Mouse (Mus musculus): ENCODE measurements around the gene Cltb. TPM values are rescaled to one million over a fixed set of nuclear protein-coding genes. Genes with fewer than 3 reads are reported as not detected.
"Not testable (repeated sequence)": the region's sequence is repeated elsewhere in the genome, so short reads cannot be mapped to it uniquely, and the experiment has no call there.

The Cltb gene
- total and polyA plus RNA-seq, 2 experiments from 2014 or later = 224 to 278 TPM

DNA sequence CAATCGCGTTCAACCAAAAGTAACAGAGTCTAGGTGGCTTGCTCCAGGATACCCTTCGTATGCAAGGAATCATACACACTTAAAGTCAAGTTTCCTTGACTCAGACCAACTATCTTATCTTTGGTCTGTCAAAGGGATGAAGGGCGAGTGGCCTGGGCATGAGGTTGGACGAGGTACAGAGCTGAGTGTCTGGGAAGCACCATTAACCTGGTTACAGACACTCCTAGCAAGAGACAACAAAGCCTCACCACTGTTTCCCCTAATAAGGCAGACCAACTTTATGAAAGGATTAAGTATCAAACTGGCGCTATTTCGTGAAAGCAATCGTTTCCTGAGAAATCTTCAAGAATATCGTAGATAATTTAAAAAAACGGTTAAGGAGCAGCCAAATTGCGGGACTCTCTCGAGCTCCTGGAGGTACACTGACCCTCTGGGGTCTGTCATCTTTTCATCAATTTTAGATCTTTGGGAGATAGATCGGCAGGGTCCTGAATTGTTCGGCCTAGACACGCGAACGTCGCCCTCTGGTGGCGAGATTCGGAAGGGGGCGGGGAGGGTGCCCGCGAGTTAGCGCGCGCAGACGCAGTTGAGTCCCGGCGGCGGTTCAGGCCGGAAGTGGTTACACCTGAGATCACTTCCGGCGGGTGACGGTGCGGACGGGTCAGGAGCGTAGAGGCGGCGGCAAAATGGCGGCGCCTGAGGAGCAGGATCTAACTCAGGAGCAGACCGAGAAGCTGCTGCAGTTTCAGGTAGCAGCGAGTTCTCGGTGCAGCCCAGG is 10.2 kb upstream of the Cltb start, which contains the start of gene Faf2:
TSS of gene Faf2 (plus strand) at position 630 of the 778 bp plus-strand sequence.
- peak; percentile 99 for TF ChIP-seq CTCF (IDR thresholded peaks at IDR 0.05; ENCODE audit: low read depth)
- Histone ChIP-seq H3K36me3 (ENCODE audit: insufficient read depth) (no peaks in the 10 kb centered on the region), H3K4me1 (ENCODE audit: insufficient read depth) (peaks cover 3% of the 10 kb centered on the region; the same call in 1 of the 2 replicates), H3K27me3 (ENCODE audit: insufficient read depth, low read length) (peaks cover 3% of the 10 kb centered on the region; the same call in 1 of the 2 replicates), H3K9ac (peak within 1 kb of the TSS; percentile 83), H3K4me3 (ENCODE audit: low read depth, low read length) (peak within 1 kb of the TSS; percentile 88), H3K4me2 (ENCODE audit: low read depth) (peak within 1 kb of the TSS; percentile 67), H3K27ac (ENCODE audit: low read depth, low read length) (peak within 1 kb of the TSS; percentile 86), H3K9me3 (ENCODE audit: low read length) (no peaks in the 10 kb centered on the region)
- DNase-seq = peak; percentile 99
- ATAC-seq = peak; percentile 100
- WGBS = 11% methylated on average over 43 of the region's 44 CpGs

- TF ChIP-seq CTCF (IDR thresholded peaks at IDR 0.05; ENCODE audit: low read depth) = 0 out of 2 replicates have a peak, but pooled peaks have one; percentile 39
- H3K9ac ChIP-seq = no peak overlapping the region
- ATAC-seq (no peak), DNase-seq (no peak)
- H3K4me1 ChIP-seq (ENCODE audit: insufficient read depth) = no peaks in the 10 kb centered on the region
- 65% methylated on average over 6 of the region's 6 CpGs for WGBS
- no peak overlapping the region for H3K27ac ChIP-seq (ENCODE audit: low read depth, low read length)
- H3K4me2 ChIP-seq (ENCODE audit: low read depth) = no peak overlapping the region
- no peaks in the 10 kb centered on the region for H3K36me3 ChIP-seq (ENCODE audit: insufficient read depth)
- peaks cover 3% of the 10 kb centered on the region; the same call in 1 of the 2 replicates for H3K27me3 ChIP-seq (ENCODE audit: insufficient read depth, low read length)
- H3K9me3 ChIP-seq (ENCODE audit: low read length) = no peaks in the 10 kb centered on the region
- H3K4me3 ChIP-seq (ENCODE audit: low read depth, low read length) = no peak overlapping the region
These were observed 5.9 kb upstream of the Cltb start for GRCm38 (mm10) chr13:54616998-54617397.

GRCm38 (mm10) chr13:54616307-54616706 is 5.2 kb upstream of the Cltb start:
- Histone ChIP-seq H3K9me3 (ENCODE audit: low read length) (no peaks in the 10 kb centered on the region), H3K36me3 (ENCODE audit: insufficient read depth) (no peaks in the 10 kb centered on the region), H3K4me3 (ENCODE audit: low read depth, low read length) (no peak overlapping the region), H3K27me3 (ENCODE audit: insufficient read depth, low read length) (peaks cover 3% of the 10 kb centered on the region; the same call in 1 of the 2 replicates), H3K27ac (ENCODE audit: low read depth, low read length) (no peak overlapping the region), H3K9ac (no peak overlapping the region), H3K4me2 (ENCODE audit: low read depth) (no peak overlapping the region), H3K4me1 (ENCODE audit: insufficient read depth) (no peaks in the 10 kb centered on the region)
- TF ChIP-seq CTCF (IDR thresholded peaks at IDR 0.05; ENCODE audit: low read depth) = no peak
- WGBS = 74% methylated on average over 8 of the region's 8 CpGs
- DNase-seq = no peak
- ATAC-seq = no peak

GRCm38 (mm10) chr13:54613141-54613540 is 2.0 kb upstream of the Cltb start:
- H3K36me3 ChIP-seq (ENCODE audit: insufficient read depth); ATAC-seq; H3K9ac ChIP-seq; H3K9me3 ChIP-seq (ENCODE audit: low read length); DNase-seq; H3K27me3 ChIP-seq (ENCODE audit: insufficient read depth, low read length); H3K4me3 ChIP-seq (ENCODE audit: low read depth, low read length); H3K27ac ChIP-seq (ENCODE audit: low read depth, low read length); H3K4me2 ChIP-seq (ENCODE audit: low read depth): not testable (repeated sequence)
- WGBS = 83% methylated on average over 8 of the region's 8 CpGs
- peaks cover 13% of the 10 kb centered on the region; the same call in 1 of the 2 replicates for H3K4me1 ChIP-seq (ENCODE audit: insufficient read depth)
- TF ChIP-seq CTCF (IDR thresholded peaks at IDR 0.05; ENCODE audit: low read depth) = peak; percentile 35; the same call in 1 of the 2 replicates

DNA sequence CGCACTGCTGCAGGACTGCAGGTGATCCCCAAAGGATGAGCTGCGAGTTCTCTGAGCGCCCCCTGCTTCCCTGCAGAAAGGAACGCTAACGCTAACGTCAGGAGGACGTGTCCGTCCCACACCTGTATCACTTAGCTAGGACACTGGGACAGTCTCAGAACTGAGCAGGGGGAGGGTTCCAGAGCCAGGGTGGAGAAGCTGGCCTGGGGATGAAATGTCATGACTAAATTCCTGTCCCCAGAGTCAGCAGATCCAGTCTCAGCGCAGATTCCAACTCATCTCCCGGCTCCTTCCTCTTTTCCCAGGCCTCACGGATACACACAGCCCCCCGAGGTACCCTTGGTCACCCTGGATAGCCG is 552 bp downstream of the Cltb start:
- Histone ChIP-seq H3K4me3 (ENCODE audit: low read depth, low read length) (peak overlapping the region; percentile 81), H3K4me1 (ENCODE audit: insufficient read depth) (peaks cover 13% of the 10 kb centered on the region; the same call in 1 of the 2 replicates), H3K9me3 (ENCODE audit: low read length) (no peaks in the 10 kb centered on the region), H3K36me3 (ENCODE audit: insufficient read depth) (peaks cover 9% of the 10 kb centered on the region), H3K4me2 (ENCODE audit: low read depth) (peak overlapping the region; percentile 73), H3K27ac (ENCODE audit: low read depth, low read length) (peak overlapping the region; percentile 85), H3K9ac (peak overlapping the region; percentile 95), H3K27me3 (ENCODE audit: insufficient read depth, low read length) (no peaks in the 10 kb centered on the region)
- WGBS = 9% methylated on average over 13 of the region's 13 CpGs
- TF ChIP-seq CTCF (IDR thresholded peaks at IDR 0.05; ENCODE audit: low read depth) = peak; percentile 35; the same call in 1 of the 2 replicates
- peak; percentile 40 for DNase-seq
- peak; percentile 19 for ATAC-seq

DNA sequence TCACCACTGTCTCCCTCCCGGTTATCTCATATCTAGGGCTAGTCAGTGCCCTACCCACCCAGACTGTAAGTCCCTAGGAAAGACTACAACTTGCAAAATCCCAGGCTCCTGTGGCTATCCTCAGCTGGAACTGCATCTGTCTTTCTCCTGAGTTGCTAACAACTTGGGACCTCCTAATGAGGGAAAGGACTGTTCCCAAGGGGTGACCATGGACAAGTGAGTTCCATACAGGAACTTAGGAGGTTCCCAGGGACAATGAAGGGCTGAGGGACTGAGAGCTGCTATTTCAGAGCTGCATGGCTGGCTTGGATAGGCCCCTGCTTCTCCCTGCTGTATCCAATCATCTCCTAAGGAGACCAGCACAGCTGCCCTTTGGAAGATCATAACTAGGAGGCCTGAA is 1.8 kb downstream of the Cltb start:
- peak overlapping the region; percentile 45; the same call in 1 of the 2 replicates for H3K9ac ChIP-seq
- H3K4me1 ChIP-seq (ENCODE audit: insufficient read depth) = peaks cover 13% of the 10 kb centered on the region; the same call in 1 of the 2 replicates
- peak overlapping the region; percentile 3; the same call in 1 of the 2 replicates for H3K4me3 ChIP-seq (ENCODE audit: low read depth, low read length)
- peak overlapping the region; percentile 73 for H3K4me2 ChIP-seq (ENCODE audit: low read depth)
- DNase-seq (no peak), ATAC-seq (no peak)
- H3K36me3 ChIP-seq (ENCODE audit: insufficient read depth) = peaks cover 22% of the 10 kb centered on the region
- no peak for TF ChIP-seq CTCF (IDR thresholded peaks at IDR 0.05; ENCODE audit: low read depth)
- no peaks in the 10 kb centered on the region for H3K9me3 ChIP-seq (ENCODE audit: low read length)
- H3K27ac ChIP-seq (ENCODE audit: low read depth, low read length) = no peak overlapping the region
- H3K27me3 ChIP-seq (ENCODE audit: insufficient read depth, low read length) = no peaks in the 10 kb centered on the region
- WGBS = 7% methylated on average over 1 of the region's 1 CpGs

DNA sequence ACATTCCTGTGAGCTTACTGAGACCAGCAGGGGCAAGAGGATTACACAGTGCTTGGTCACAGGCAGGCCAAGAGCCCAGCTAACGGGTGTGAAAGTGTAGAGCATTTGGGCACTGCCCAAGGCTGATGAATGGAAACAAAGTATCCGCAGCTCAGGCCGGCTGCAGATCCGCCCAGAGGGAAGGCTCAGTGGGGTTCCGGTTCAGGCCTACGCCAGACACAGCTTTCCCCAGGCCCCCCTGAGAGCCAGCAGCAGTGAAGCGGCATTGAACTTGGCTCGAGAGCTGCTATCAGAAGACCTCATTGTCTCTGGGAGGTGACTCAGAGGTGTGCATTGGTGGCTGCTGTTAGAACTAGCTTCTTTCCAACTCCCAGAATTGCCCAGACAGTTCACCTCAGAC is 2.5 kb downstream of the Cltb start:
- peak; percentile 43 for DNase-seq
- WGBS = 7% methylated on average over 8 of the region's 8 CpGs
- no peak overlapping the region for H3K27ac ChIP-seq (ENCODE audit: low read depth, low read length)

More for the DNA sequence above, 2.5 kb downstream of the Cltb start:
- Histone ChIP-seq H3K36me3 (ENCODE audit: insufficient read depth) (peaks cover 25% of the 10 kb centered on the region), H3K4me1 (ENCODE audit: insufficient read depth) (peaks cover 13% of the 10 kb centered on the region; the same call in 1 of the 2 replicates), H3K27me3 (ENCODE audit: insufficient read depth, low read length) (no peaks in the 10 kb centered on the region), H3K9ac (peak overlapping the region; percentile 45), H3K9me3 (ENCODE audit: low read length) (no peaks in the 10 kb centered on the region), H3K4me2 (ENCODE audit: low read depth) (peak overlapping the region; percentile 73), H3K4me3 (ENCODE audit: low read depth, low read length) (peak overlapping the region; percentile 3; the same call in 1 of the 2 replicates)
- peak; percentile 33 for ATAC-seq
- TF ChIP-seq CTCF (IDR thresholded peaks at IDR 0.05; ENCODE audit: low read depth) = no peak
